Mouse (Mus musculus) ES-E14 (cell line): Measurements from ENCODE around the gene Il15ra. TPM values are rescaled to one million over a fixed set of nuclear protein-coding genes. Genes with fewer than 3 reads are reported as not detected.

ENCODE experiments used
- DNase-seq: peaks from one replicate; pipeline ENCODE4 v3.0.0-alpha.2; 2013; ENCODE audit warnings: low read depth, low spot score
- H3K27ac ChIP-seq: 2 replicates; pipeline ENCODE4 v1.5.1; 2012; ENCODE audit warnings: low read depth, mild to moderate bottlenecking, low read length, moderate library complexity, mixed read lengths; ENCODE audit not compliant: poor library complexity, insufficient read depth, severe bottlenecking
- H3K36me3 ChIP-seq: 2 replicates; pipeline ENCODE4 v1.6.1; 2012; ENCODE audit warnings: mild to moderate bottlenecking, low read length, moderate library complexity, mixed read lengths; ENCODE audit not compliant: control insufficient read depth, poor library complexity, insufficient read depth, severe bottlenecking
- H3K4me1 ChIP-seq, 2 experiments: fragments of 150-350 bp in 1 of 2; sonication (generic) in 1 of 2; 2 replicates each; pipeline ENCODE4 v1.6.1; 2012; ENCODE audit warnings: low read length in 2 of 2, mild to moderate bottlenecking in 1 of 2, mixed read lengths in 1 of 2; ENCODE audit not compliant: control insufficient read depth in 2 of 2, insufficient read depth in 2 of 2, poor library complexity in 1 of 2
- H3K4me3 ChIP-seq, 2 experiments: fragments of 150-350 bp in 1 of 2; sonication (generic) in 1 of 2; 2 replicates each; pipeline ENCODE4 v1.5.1; 2012; ENCODE audit warnings: low read length in 2 of 2, low read depth in 1 of 2, mild to moderate bottlenecking in 1 of 2, mixed read lengths in 1 of 2; ENCODE audit not compliant: insufficient read depth in 1 of 2, poor library complexity in 1 of 2, severe bottlenecking in 1 of 2
- H3K9ac ChIP-seq: 2 replicates; pipeline ENCODE4 v1.6.1; 2012; ENCODE audit warnings: low read depth, mild to moderate bottlenecking, low read length, mixed read lengths; ENCODE audit not compliant: poor library complexity, insufficient read depth, severe bottlenecking
- H3K9me3 ChIP-seq: fragments of 150-350 bp; sonication (generic); 2 replicates; pipeline ENCODE4 v1.6.1; 2012; ENCODE audit warnings: low read depth, mild to moderate bottlenecking, low read length; ENCODE audit not compliant: control insufficient read depth, insufficient read depth
- CHD2 ChIP-seq: IDR thresholded peaks from 2 replicates; pipeline ENCODE4 v1.6.1; 2014; ENCODE audit warnings: mild to moderate bottlenecking, low read depth, low read length, inconsistent platforms
- HCFC1 ChIP-seq: IDR thresholded peaks from 2 replicates; pipeline ENCODE4 v1.6.1; 2012; ENCODE audit warnings: low read length, inconsistent platforms, borderline replicate concordance; ENCODE audit not compliant: insufficient read depth
- MAFK ChIP-seq: IDR thresholded peaks from 2 replicates; pipeline ENCODE4 v1.6.1; 2014; ENCODE audit warnings: mild to moderate bottlenecking, low read depth, low read length, inconsistent platforms; ENCODE audit not compliant: insufficient read depth
- ZC3H11A ChIP-seq: IDR thresholded peaks from 2 replicates; pipeline ENCODE4 v1.6.1; 2012; ENCODE audit warnings: low read depth, mild to moderate bottlenecking, inconsistent platforms, low read length, borderline replicate concordance
- ZNF384 ChIP-seq: IDR thresholded peaks from 2 replicates; pipeline ENCODE4 v1.6.1; 2012; ENCODE audit warnings: low read depth, low read length, inconsistent platforms
- in situ Hi-C, 2 experiments: fragments of 600-800 bp; cut with MboI; formaldehyde crosslinking; loops; one replicate each; pipeline ENCODE4 v1.15.1; 2025; ENCODE audit warnings: low sequenced_read_pairs in 2 of 2, inconsistent platforms in 1 of 2; ENCODE audit not compliant: unreplicated experiment in 2 of 2
- total RNA-seq: library from RNA; depleted of rRNA; stranded (reverse); fragments of 300-350 nt; gene quantifications from 2 replicates; pipeline ENCODE4 v1.2.3, GENCODE M21; 2012

The Il15ra gene
- total RNA-seq, 1 experiment = 2.4 TPM

- no peak overlapping the region for H3K9ac ChIP-seq
- no peak overlapping the region for H3K27ac ChIP-seq
- H3K9me3 ChIP-seq = no peaks in the 10 kb centered on the region
- H3K4me1 ChIP-seq = no peaks in the 10 kb centered on the region
- no peak for DNase-seq
- H3K36me3 ChIP-seq = no peaks in the 10 kb centered on the region
- TF ChIP-seq ZNF384 (no peak), HCFC1 (no peak), CHD2 (no peak), ZC3H11A (no peak), MAFK (no peak)
- no peak overlapping the region for H3K4me3 ChIP-seq
- in situ Hi-C loops = no loop called here
These were observed 42.2 kb upstream of the Il15ra start for GRCm38 (mm10) chr2:11662907-11663230.

- H3K4me1 ChIP-seq = no peaks in the 10 kb centered on the region
- no peak overlapping the region for H3K9ac ChIP-seq
- H3K27ac ChIP-seq = no peak overlapping the region
- in situ Hi-C loops = no loop called here
- H3K4me3 ChIP-seq = peak overlapping the region in 1 of 2 experiments; percentile 36; a peak in 2 of 4 replicates
- TF ChIP-seq ZC3H11A = no peak; the same call in 1 of the 2 replicates
- TF ChIP-seq HCFC1 = 0 out of 2 replicates have a peak, but pooled peaks have one; percentile 16
- no peaks in the 10 kb centered on the region for H3K9me3 ChIP-seq
- H3K36me3 ChIP-seq = no peaks in the 10 kb centered on the region
- DNase-seq = peak; percentile 74
These were observed 41.1 kb upstream of the Il15ra start for GRCm38 (mm10) chr2:11663961-11664360.

GRCm38 (mm10) chr2:11664367-11664766 is 40.7 kb upstream of the Il15ra start:
- Histone ChIP-seq H3K27ac (no peak overlapping the region), H3K4me1 (no peaks in the 10 kb centered on the region), H3K9ac (no peak overlapping the region), H3K36me3 (no peaks in the 10 kb centered on the region), H3K4me3 (peak overlapping the region in 1 of 2 experiments; percentile 36; a peak in 2 of 4 replicates), H3K9me3 (no peaks in the 10 kb centered on the region)
- in situ Hi-C loops = no loop called here
- TF ChIP-seq CHD2 (no peak), HCFC1 (no peak), ZC3H11A (no peak), ZNF384 (no peak), MAFK (no peak)
- DNase-seq = no peak

GRCm38 (mm10) chr2:11664806-11665205 is 40.3 kb upstream of the Il15ra start:
- no peaks in the 10 kb centered on the region for H3K9me3 ChIP-seq
- DNase-seq = no peak
- no peak overlapping the region for H3K27ac ChIP-seq
- no peaks in the 10 kb centered on the region for H3K36me3 ChIP-seq
- H3K4me3 ChIP-seq = no peak overlapping the region
- no peak for TF ChIP-seq MAFK
- no peak for TF ChIP-seq CHD2
- no peak for TF ChIP-seq HCFC1
- TF ChIP-seq ZNF384 = no peak
- no peak for TF ChIP-seq ZC3H11A
- H3K4me1 ChIP-seq = no peaks in the 10 kb centered on the region
- in situ Hi-C loops = no loop called here
- no peak overlapping the region for H3K9ac ChIP-seq

GRCm38 (mm10) chr2:11665326-11665725 is 39.8 kb upstream of the Il15ra start:
- H3K36me3 ChIP-seq = no peaks in the 10 kb centered on the region
- H3K9me3 ChIP-seq = no peaks in the 10 kb centered on the region
- DNase-seq = no peak
- TF ChIP-seq ZNF384 (no peak), ZC3H11A (no peak), HCFC1 (no peak), MAFK (no peak), CHD2 (no peak)
- H3K27ac ChIP-seq = no peak overlapping the region
- in situ Hi-C loops = no loop called here
- H3K4me3 ChIP-seq = no peak overlapping the region
- no peak overlapping the region for H3K9ac ChIP-seq
- no peaks in the 10 kb centered on the region for H3K4me1 ChIP-seq
